Mouse (Mus musculus) olfactory bulb, adult 2 months (tissue): ENCODE results near the gene Anapc2. TPM values are rescaled to one million over a fixed set of nuclear protein-coding genes. Genes with fewer than 3 reads are reported as not detected.

Source experiments
- H3K27ac ChIP-seq: fragments of 200-500 bp; 2 replicates; pipeline ENCODE4 v1.5.1; 2012; ENCODE audit warnings: low read depth, low read length; ENCODE audit not compliant: insufficient read depth
- H3K4me1 ChIP-seq: fragments of 200-500 bp; 2 replicates; pipeline ENCODE4 v1.6.1; 2012; ENCODE audit warnings: low read length; ENCODE audit not compliant: control insufficient read depth, insufficient read depth
- H3K4me3 ChIP-seq: fragments of 200-500 bp; 2 replicates; pipeline ENCODE4 v1.5.1; 2012; ENCODE audit warnings: mild to moderate bottlenecking, low read depth, low read length, moderate library complexity; ENCODE audit not compliant: insufficient read depth
- CTCF ChIP-seq: fragments of 200-500 bp; IDR thresholded peaks from 2 replicates; pipeline ENCODE4 v1.5.1; 2012; ENCODE audit warnings: low read depth, mild to moderate bottlenecking, low read length, moderate library complexity; ENCODE audit not compliant: insufficient read depth
- POLR2A ChIP-seq: fragments of 200-500 bp; IDR thresholded peaks from 2 replicates; pipeline ENCODE4 v1.6.1; 2012; ENCODE audit warnings: mild to moderate bottlenecking, low read depth, low read length, moderate library complexity; ENCODE audit not compliant: insufficient read depth
- WGBS: fragments of 180-500 bp; shearing (Covaris S2); methylation state at CpG from one replicate; pipeline ENCODE4 v1.1.7; 2018; 5-methylcytosine and 5-hydroxymethylcytosine counted together
- polyA plus RNA-seq: library from polyadenylated mRNA; stranded (reverse); fragments of >200 nt; gene quantifications from 2 replicates; pipeline ENCODE4 v1.2.4, GENCODE M21; 2012; ENCODE audit warnings: low replicate concordance; ENCODE audit not compliant: missing spikeins, insufficient read depth, insufficient read length

The Anapc2 gene
- polyA plus RNA-seq, 1 experiment = not detected

DNA sequence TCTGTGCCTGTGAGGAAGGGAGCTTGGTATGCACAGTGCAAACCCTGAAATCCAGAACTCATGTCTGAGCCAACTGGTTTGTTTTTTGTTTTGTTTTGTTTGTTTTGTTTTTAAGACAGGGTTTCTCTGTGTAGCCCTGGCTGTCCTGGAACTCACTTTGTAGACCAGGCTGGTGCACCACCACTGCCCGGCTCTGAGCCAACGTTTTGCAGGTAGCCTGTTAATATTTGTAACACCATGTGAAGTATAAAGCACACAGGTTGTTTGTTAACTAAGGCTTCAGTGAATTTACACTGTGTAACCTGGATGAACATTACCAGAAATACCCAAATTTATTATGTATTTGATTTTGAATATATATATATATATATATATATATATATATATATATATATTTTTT lies 53.8 kb downstream of the Anapc2 start:
- WGBS = 71% methylated on average over 2 of the region's 2 CpGs

DNA sequence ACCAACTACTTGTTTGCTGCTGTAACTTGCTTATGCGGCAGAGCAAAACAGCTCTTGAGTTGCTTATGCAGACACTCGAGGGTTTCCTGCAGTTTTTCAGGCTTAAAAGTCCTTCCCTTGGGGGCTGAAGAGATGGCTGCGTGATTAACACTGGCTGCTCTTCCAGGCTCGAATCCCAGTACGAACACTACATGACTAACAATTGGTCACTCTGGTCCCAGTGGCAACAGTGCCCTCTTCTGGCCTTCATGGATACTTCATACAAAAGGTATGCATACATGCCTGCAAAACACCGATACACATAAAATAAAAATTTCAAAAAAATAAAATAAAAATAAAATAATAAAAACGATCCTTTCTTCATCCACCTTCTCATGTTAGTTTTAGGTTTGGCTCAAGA lies 56.2 kb downstream of the Anapc2 start:
- H3K27ac ChIP-seq = no peak overlapping the region
- WGBS = 24% methylated on average over 7 of the region's 7 CpGs
- TF ChIP-seq POLR2A = no peak
- no peak for TF ChIP-seq CTCF
- H3K4me1 ChIP-seq = peaks cover 3% of the 10 kb centered on the region; the same call in 1 of the 2 replicates
- no peak overlapping the region for H3K4me3 ChIP-seq

More for the DNA sequence above, 53.8 kb downstream of the Anapc2 start:
- Histone ChIP-seq H3K4me3 (no peak overlapping the region), H3K4me1 (no peaks in the 10 kb centered on the region), H3K27ac (no peak overlapping the region)
- TF ChIP-seq POLR2A = no peak
- TF ChIP-seq CTCF = no peak

GRCm38 (mm10) chr2:25331470-25331869 lies 59.2 kb downstream of the Anapc2 start:
- no peak overlapping the region for H3K27ac ChIP-seq
- WGBS = 60% methylated on average over 9 of the region's 9 CpGs
- TF ChIP-seq POLR2A (no peak), CTCF (no peak)
- H3K4me1 ChIP-seq = peaks cover 3% of the 10 kb centered on the region; the same call in 1 of the 2 replicates
- peak overlapping the region; percentile 87 for H3K4me3 ChIP-seq

GRCm38 (mm10) chr2:25332286-25333160 lies 60.2 kb downstream of the Anapc2 start, which contains the start of gene Man1b1:
Man1b1 (plus strand) TSS chr2:25332338.
- H3K27ac ChIP-seq = peak within 1 kb of the TSS; percentile 83
- H3K4me1 ChIP-seq = peaks cover 3% of the 10 kb centered on the region; the same call in 1 of the 2 replicates
- H3K4me3 ChIP-seq = peak within 1 kb of the TSS; percentile 87
- under 1% methylated on average over 78 of the region's 78 CpGs for WGBS
- TF ChIP-seq POLR2A (peak; percentile 85), CTCF (peak; percentile 30; the same call in 1 of the 2 replicates)

- 85% methylated on average over 2 of the region's 2 CpGs for WGBS
Observed at GRCm38 (mm10) chr2:25333569-25333968, 61.3 kb downstream of the Anapc2 start.

More at GRCm38 (mm10) chr2:25333569-25333968, 61.3 kb downstream of the Anapc2 start:
- TF ChIP-seq CTCF (no peak), POLR2A (no peak)
- H3K4me3 ChIP-seq = no peak overlapping the region
- H3K27ac ChIP-seq = no peak overlapping the region
- H3K4me1 ChIP-seq = peaks cover 3% of the 10 kb centered on the region; the same call in 1 of the 2 replicates

Other genes with a start within 250 kb of the Anapc2 start
- not detected in 2 replicates for gene Nsmf, start 218.1 kb upstream of the Anapc2 start, polyA plus RNA-seq
- gene Entpd8, start 192.2 kb upstream of the Anapc2 start, polyA plus RNA-seq = not detected in 2 replicates
- not detected in 2 replicates for gene Noxa1, start 177.3 kb upstream of the Anapc2 start, polyA plus RNA-seq
- gene Nrarp, start 91.7 kb upstream of the Anapc2 start, polyA plus RNA-seq = not detected in 2 replicates
- not detected in 2 replicates for gene Tor4a, start 75.6 kb upstream of the Anapc2 start, polyA plus RNA-seq
- gene Nelfb, start 61.0 kb upstream of the Anapc2 start, polyA plus RNA-seq = not detected in 2 replicates
- gene Stpg3, start 57.8 kb upstream of the Anapc2 start, polyA plus RNA-seq = not detected in 2 replicates
- not detected in 2 replicates for gene Fam166a, start 53.7 kb upstream of the Anapc2 start, polyA plus RNA-seq
- gene Tubb4b, start 47.8 kb upstream of the Anapc2 start, polyA plus RNA-seq = 193 TPM in 1 of 2 replicates, not detected in the other
- gene Slc34a3, start 38.1 kb upstream of the Anapc2 start, polyA plus RNA-seq = not detected in 2 replicates
- gene Rnf224, start 35.7 kb upstream of the Anapc2 start, polyA plus RNA-seq = not detected in 2 replicates
- not detected in 2 replicates for gene Rnf208, start 30.2 kb upstream of the Anapc2 start, polyA plus RNA-seq
- not detected in 2 replicates for gene Cysrt1, start 30.0 kb upstream of the Anapc2 start, polyA plus RNA-seq
- not detected in 2 replicates for gene AL732309.1, start 25.6 kb upstream of the Anapc2 start, polyA plus RNA-seq
- gene Tmem203, start 17.0 kb upstream of the Anapc2 start, polyA plus RNA-seq = not detected in 2 replicates
- not detected in 2 replicates for gene Tprn, start 9.9 kb upstream of the Anapc2 start, polyA plus RNA-seq
- not detected in 2 replicates for gene Ssna1, start within 50 bp of the Anapc2 start, polyA plus RNA-seq
- not detected in 2 replicates for gene Tmem210, start 15.7 kb downstream of the Anapc2 start, polyA plus RNA-seq
- gene Lrrc26, start 17.4 kb downstream of the Anapc2 start, polyA plus RNA-seq = not detected in 2 replicates
- 199 and 286 TPM in 2 replicates for gene Grin1, start 46.7 kb downstream of the Anapc2 start, polyA plus RNA-seq
- not detected in 2 replicates for gene Man1b1, start 59.9 kb downstream of the Anapc2 start, polyA plus RNA-seq
- gene Dpp7, start 83.9 kb downstream of the Anapc2 start, polyA plus RNA-seq = not detected in 2 replicates
- gene Uap1l1, start 93.2 kb downstream of the Anapc2 start, polyA plus RNA-seq = not detected in 2 replicates
- gene Sapcd2, start 99.8 kb downstream of the Anapc2 start, polyA plus RNA-seq = not detected in 2 replicates
- not detected in 2 replicates for gene Entpd2, start 123.4 kb downstream of the Anapc2 start, polyA plus RNA-seq
- gene Npdc1, start 126.9 kb downstream of the Anapc2 start, polyA plus RNA-seq = not detected in 2 replicates
- not detected in 2 replicates for gene Fut7, start 150.8 kb downstream of the Anapc2 start, polyA plus RNA-seq
- gene Abca2, start 156.2 kb downstream of the Anapc2 start, polyA plus RNA-seq = not detected in 2 replicates
- not detected in 2 replicates for gene Clic3, start 184.4 kb downstream of the Anapc2 start, polyA plus RNA-seq
- not detected in 2 replicates for gene Paxx, start 188.6 kb downstream of the Anapc2 start, polyA plus RNA-seq
- gene Ptgds, start 197.6 kb downstream of the Anapc2 start, polyA plus RNA-seq = 758 and 1,988 TPM in 2 replicates
- gene Lcn12, start 221.4 kb downstream of the Anapc2 start, polyA plus RNA-seq = not detected in 2 replicates
- gene Fbxw5, start 228.3 kb downstream of the Anapc2 start, polyA plus RNA-seq = 706 TPM in 1 of 2 replicates, not detected in the other
- not detected in 2 replicates for gene C8g, start 229.2 kb downstream of the Anapc2 start, polyA plus RNA-seq